Mouse (Mus musculus) lung, adult 18-20 months (tissue): ENCODE data around the gene Olfr1113.
"Not testable (repeated sequence)": the region's sequence is repeated elsewhere in the genome, so short reads cannot be mapped to it uniquely, and the experiment has no call there.

Experiments
- DNase-seq, 2 experiments: peaks; one replicate each; pipeline ENCODE4 v3.0.0; 2022; ENCODE audit warnings: mixed read lengths in 2 of 2

Olfr1113 gene

DNA sequence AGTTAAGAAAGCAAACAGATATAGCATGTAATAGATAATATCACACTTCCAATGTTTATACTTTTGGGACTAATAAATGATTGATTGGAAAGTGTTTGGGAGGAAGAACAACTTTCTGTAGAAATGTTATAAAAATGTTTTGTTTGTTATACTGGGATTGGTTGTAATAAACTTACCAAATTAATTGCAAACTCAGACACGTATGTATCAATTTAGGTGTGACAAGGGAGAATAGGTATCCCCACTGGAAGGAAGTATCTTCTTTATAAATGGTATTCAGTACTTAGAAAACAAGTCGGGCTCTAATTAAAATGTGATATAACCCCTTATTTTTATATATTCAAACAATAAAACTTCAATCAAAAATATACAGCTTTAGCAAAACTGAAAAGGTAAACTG lies at the start of gene Olfr1113:
TSS of gene Olfr1113 (plus strand) at position 301 of the 400 bp plus-strand sequence.
- DNase-seq: no peak

DNA sequence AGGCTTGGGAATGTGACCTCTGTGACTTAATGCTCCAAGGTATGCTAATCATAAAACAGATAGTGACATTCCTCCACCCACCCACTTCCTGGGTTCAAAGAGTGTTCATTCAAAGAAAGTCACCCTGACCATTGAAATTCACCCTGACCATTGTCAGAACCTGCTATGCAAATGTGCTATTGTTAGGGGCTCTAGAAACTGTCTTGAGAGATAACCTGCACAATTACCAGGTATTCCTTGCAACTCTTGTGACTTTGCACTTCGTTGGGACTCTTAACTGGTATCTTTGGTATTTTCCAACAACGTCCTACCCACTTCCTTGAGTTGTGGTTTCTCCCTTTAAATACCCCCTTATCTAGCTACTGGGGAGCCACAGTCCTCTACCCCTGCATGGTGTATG lies 41.0 kb upstream of the Olfr1113 start:
- not testable (repeated sequence) for DNase-seq

DNA sequence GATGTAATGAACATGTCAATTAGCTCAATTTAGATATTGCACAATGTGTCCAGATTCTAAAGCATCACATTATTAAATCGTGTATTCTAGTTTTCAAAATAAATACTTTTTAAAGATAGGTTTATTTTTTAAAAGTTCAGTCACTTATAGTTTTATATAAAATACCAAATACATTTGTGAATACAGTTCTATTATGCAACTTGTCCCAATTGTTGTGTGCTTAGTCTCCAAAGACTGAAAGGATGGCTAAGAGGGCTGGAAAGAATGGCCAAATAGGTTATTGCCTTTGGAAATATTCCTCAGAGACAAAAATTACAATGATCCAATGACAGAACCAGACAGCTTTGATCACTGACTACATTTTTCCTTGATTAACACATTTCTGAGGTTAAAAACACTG lies 21.3 kb upstream of the Olfr1113 start, which contains the start of gene Olfr1112:
TSS of gene Olfr1112 (plus strand) at position 301 of the 400 bp plus-strand sequence.
- DNase-seq: no peak

DNA sequence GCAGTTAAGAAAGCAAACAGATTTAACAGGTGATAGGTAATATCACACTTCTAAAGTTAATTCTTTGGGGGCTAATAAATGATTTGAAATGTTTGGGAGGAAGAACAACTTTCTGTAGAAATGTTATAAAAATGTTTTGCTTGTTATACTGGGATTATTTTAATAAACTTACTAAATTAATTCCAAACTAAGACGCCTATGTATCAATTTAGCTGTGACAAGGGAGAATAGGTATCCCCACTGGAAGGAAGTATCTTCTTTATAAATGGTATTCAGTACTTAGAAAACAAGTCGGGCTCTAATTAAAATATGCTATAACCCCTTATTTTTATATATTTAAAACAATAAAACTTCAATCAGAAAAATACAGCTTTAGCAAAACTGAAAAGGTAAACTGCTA lies 38.9 kb downstream of the Olfr1113 start, which contains the start of gene Olfr1115:
TSS of gene Olfr1115 (plus strand) at position 301 of the 400 bp plus-strand sequence.
- DNase-seq: no peak
